8 mouse cellular contexts compared by ENCODE assay signal in the genomic region with DNA sequence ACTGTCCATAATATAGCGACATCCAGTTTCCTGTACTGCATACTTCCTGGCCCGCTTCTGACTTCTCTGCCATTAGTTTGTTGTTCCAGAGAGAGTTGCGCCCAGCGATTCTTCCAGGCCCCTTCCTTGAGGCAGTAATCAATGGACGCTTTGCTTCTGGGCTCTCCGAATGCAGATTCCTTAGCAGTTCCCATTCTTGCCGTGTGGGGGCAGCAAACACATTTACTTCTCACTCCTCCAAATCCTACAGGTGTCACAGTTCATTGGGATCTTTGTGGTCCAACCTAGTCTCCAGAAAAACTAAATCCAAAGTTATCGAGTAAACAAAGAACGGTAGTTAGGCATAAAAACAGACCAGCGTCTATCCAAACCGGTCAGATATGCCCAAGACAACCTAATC. TPM values are rescaled to one million over a fixed set of nuclear protein-coding genes. Genes with fewer than 3 reads are reported as not detected.
DNase-seq lines count a peak whose midpoint lies in the region; ATAC-seq lines count a peak whose summit lies in the region.

No protein-coding gene starts in this region.

- H3K36me3 ChIP-seq in midbrain, embryonic 11.5 days (ENCODE audit: control insufficient read depth, insufficient read depth, low read length) = no peaks in the 10 kb centered on the region
- H3K36me3 ChIP-seq in midbrain, embryonic 15.5 days (replicated peaks) = no peaks in the 10 kb centered on the region

- H3K4me2 ChIP-seq in midbrain, embryonic 11.5 days = no peak overlapping the region
- no peak overlapping the region for H3K4me2 ChIP-seq in midbrain, embryonic 15.5 days

- WGBS in midbrain, embryonic 11.5 days = 61% methylated on average over 11 of the region's 11 CpGs
- WGBS in midbrain, embryonic 15.5 days = 62% methylated on average over 11 of the region's 11 CpGs

- no peaks in the 10 kb centered on the region for H3K27me3 ChIP-seq in midbrain, embryonic 11.5 days (ENCODE audit: control insufficient read depth, insufficient read depth, low read length)
- no peaks in the 10 kb centered on the region for H3K27me3 ChIP-seq in midbrain, embryonic 15.5 days (replicated peaks)

- H3K9ac ChIP-seq in midbrain, embryonic 11.5 days (ENCODE audit: low read length) = no peak overlapping the region
- H3K9ac ChIP-seq in midbrain, embryonic 15.5 days = no peak overlapping the region

- H3K4me3 ChIP-seq in midbrain, embryonic 11.5 days (ENCODE audit: low read depth, low read length) = no peak overlapping the region
- H3K4me3 ChIP-seq in midbrain, embryonic 15.5 days = no peak overlapping the region

- H3K9me3 ChIP-seq in midbrain, embryonic 11.5 days (ENCODE audit: control insufficient read depth, low read length) = no peaks in the 10 kb centered on the region
- H3K9me3 ChIP-seq in midbrain, embryonic 15.5 days = no peaks in the 10 kb centered on the region

- no peak for ATAC-seq in midbrain, embryonic 11.5 days (ENCODE audit: low FRiP score)
- no peak for ATAC-seq in midbrain, embryonic 15.5 days (replicated peaks)

- no peak overlapping the region for H3K27ac ChIP-seq in midbrain, embryonic 11.5 days (ENCODE audit: low read depth, low read length)
- no peak overlapping the region for H3K27ac ChIP-seq in midbrain, embryonic 15.5 days

- no peaks in the 10 kb centered on the region for H3K4me1 ChIP-seq in midbrain, embryonic 11.5 days (ENCODE audit: control insufficient read depth, insufficient read depth, low read length)
- H3K4me1 ChIP-seq in midbrain, embryonic 15.5 days = 0 out of 2 replicates have a peak, but pooled peaks cover 2% of the 10 kb centered on the region

- peak; percentile 3 for DNase-seq in cerebellum, adult 11 months
- no peak for DNase-seq in cerebellum, adult 9-11 months
- peak; percentile 96 for DNase-seq in midbrain, embryonic 11.5 days (ENCODE audit: low spot score, missing footprints)
- DNase-seq in cerebellum, adult 9-10 months = peak; percentile 11
- DNase-seq in kidney, postnatal 25 days = peak; percentile 49 to 77
- DNase-seq in lung, postnatal 10 days = peak; percentile 58
- DNase-seq in thymus, postnatal 0 days (ENCODE audit: low spot score) = peak; percentile 23

RNA-seq across cellular contexts. Expression of a gene that starts 46.2 kb away (rescaled TPM):
- not detected in 2 replicates for polyA plus RNA-seq in midbrain, embryonic 11.5 days (2014; fragmentation: Nextera tagmentation; extraction: Ambion mirVana)
- not detected in 2 replicates for polyA plus RNA-seq in midbrain, embryonic 15.5 days (2015; fragmentation: Nextera tagmentation; extraction: Ambion mirVana)
- polyA plus RNA-seq in thymus, postnatal 0 days (2015; fragmentation: Nextera tagmentation; extraction: Ambion mirVana) = 0.08 and 0.10 TPM in 2 replicates

RNA-seq across cellular contexts. Expression of a gene that starts 58.3 kb away (rescaled TPM):
- polyA plus RNA-seq in midbrain, embryonic 11.5 days (2014; fragmentation: Nextera tagmentation; extraction: Ambion mirVana) = 4.7 TPM in 2 replicates
- 8.2 and 8.4 TPM in 2 replicates for polyA plus RNA-seq in midbrain, embryonic 15.5 days (2015; fragmentation: Nextera tagmentation; extraction: Ambion mirVana)
- 0.32 and 0.33 TPM in 2 replicates for polyA plus RNA-seq in thymus, postnatal 0 days (2015; fragmentation: Nextera tagmentation; extraction: Ambion mirVana)
